In genomic region chr8:121909663-121910062, GRCm38 (mm10) we compare ENCODE assay signal across 8 mouse cellular contexts. TPM values are rescaled to one million over a fixed set of nuclear protein-coding genes. Genes with fewer than 3 reads are reported as not detected.
DNase-seq lines count a peak whose midpoint lies in the region; ATAC-seq and TF ChIP-seq lines count a peak whose summit lies in the region.

No protein-coding gene starts in this region.

- peaks cover 5% of the 10 kb centered on the region for H3K36me3 ChIP-seq in megakaryocyte, embryonic 14.5 days (replicated peaks; ENCODE audit: low read length)
- H3K36me3 ChIP-seq in liver, adult 2 months (ENCODE audit: control insufficient read depth, insufficient read depth, low read length): no peaks in the 10 kb centered on the region

- ATAC-seq in megakaryocyte, adult 5-6 weeks (ENCODE audit: poor library complexity, severe bottlenecking): no peak

- no peak for TF ChIP-seq POLR2A in liver, adult 2 months (IDR thresholded peaks at IDR 0.05; ENCODE audit: extremely low read depth, insufficient read depth, low read length)

- TF ChIP-seq CTCF in liver, adult 2 months (IDR thresholded peaks at IDR 0.05; ENCODE audit: low read depth, low read length): peak; percentile 36; the same call in 1 of the 2 replicates

- peaks cover 6% of the 10 kb centered on the region for H3K27me3 ChIP-seq in megakaryocyte, embryonic 14.5 days (replicated peaks)
- no peaks in the 10 kb centered on the region for H3K27me3 ChIP-seq in liver, adult 2 months (ENCODE audit: control insufficient read depth, insufficient read depth, low read length)

- no peaks in the 10 kb centered on the region for H3K9me3 ChIP-seq in megakaryocyte, embryonic 14.5 days

- no peaks in the 10 kb centered on the region; the same call in 1 of the 2 replicates for H3K79me2 ChIP-seq in liver, adult 2 months (ENCODE audit: control insufficient read depth, insufficient read depth, low read length)

- WGBS in liver, adult 2 months: 4% methylated on average over 6 of the region's 6 CpGs

- peak overlapping the region; percentile 62 for H3K4me3 ChIP-seq in megakaryocyte, embryonic 14.5 days (replicated peaks)
- H3K4me3 ChIP-seq in liver, adult 2 months (ENCODE audit: insufficient read depth, low read depth, low read length): no peak overlapping the region

- H3K9ac ChIP-seq in liver, adult 2 months (ENCODE audit: low read depth, low read length): no peak overlapping the region

- peak; percentile 88 for DNase-seq in adipocyte (ENCODE audit: low spot score)
- peak; percentile 78 for DNase-seq in embryo, embryonic 11 days
- peak; percentile 94 for DNase-seq in induced T-regulatory cell, adult 2 months (ENCODE audit: low read depth)
- DNase-seq in liver, adult 2 months (ENCODE audit: extremely low read depth, low read depth, low spot score): peak; percentile 47
- peak; percentile 71 for DNase-seq in right cerebral cortex, adult 18-20 months
- peak; percentile 59 for DNase-seq in yolk sac, embryonic 10.5 days (ENCODE audit: low spot score)

- H3K4me1 ChIP-seq in megakaryocyte, embryonic 14.5 days: peaks cover 78% of the 10 kb centered on the region
- peaks cover 2% of the 10 kb centered on the region for H3K4me1 ChIP-seq in liver, adult 2 months (ENCODE audit: control insufficient read depth, insufficient read depth, low read length)

- H3K27ac ChIP-seq in liver, adult 2 months (replicated peaks; ENCODE audit: insufficient read depth, low read depth, low read length): no peak overlapping the region

RNA-seq across cellular contexts. Expression of gene Slc7a5, which starts 2.2 kb away (rescaled TPM):
- polyA plus RNA-seq in megakaryocyte, embryonic 14.5 days (2012; ENCODE audit: insufficient read depth, low replicate concordance): 77.3 and 236 TPM in 2 replicates
- total RNA-seq in megakaryocyte, adult 5-6 weeks (2015): 8.7 and 9.3 TPM in 2 replicates
- 6.5 and 8.5 TPM in 2 replicates for total RNA-seq in megakaryocyte, adult 5-6 weeks (2017)
- 1.1 and 1.9 TPM in 2 replicates for total RNA-seq in liver, adult 2 months (2014; rRNA removed)
- polyA plus RNA-seq in liver, adult 2 months (2012; rRNA removed): 2.3 and 4.5 TPM in 2 replicates

RNA-seq across cellular contexts. Expression of gene Car5a, which starts 35.0 kb away (rescaled TPM):
- 2.1 TPM in 1 of 2 replicates, not detected in the other for polyA plus RNA-seq in megakaryocyte, embryonic 14.5 days (2012; ENCODE audit: insufficient read depth, low replicate concordance)
- not detected in 2 replicates for total RNA-seq in megakaryocyte, adult 5-6 weeks (2015)
- total RNA-seq in megakaryocyte, adult 5-6 weeks (2017): not detected in 2 replicates
- 90.5 and 92.0 TPM in 2 replicates for total RNA-seq in liver, adult 2 months (2014; rRNA removed)
- 203 and 352 TPM in 2 replicates for polyA plus RNA-seq in liver, adult 2 months (2012; rRNA removed)

RNA-seq across cellular contexts. Expression of gene Banp, which starts 39.9 kb away (rescaled TPM):
- polyA plus RNA-seq in megakaryocyte, embryonic 14.5 days (2012; ENCODE audit: insufficient read depth, low replicate concordance): 47.5 and 119 TPM in 2 replicates
- total RNA-seq in megakaryocyte, adult 5-6 weeks (2015): 8.1 and 9.2 TPM in 2 replicates
- total RNA-seq in megakaryocyte, adult 5-6 weeks (2017): 21.3 and 28.7 TPM in 2 replicates
- total RNA-seq in liver, adult 2 months (2014; rRNA removed): 9.8 and 19.7 TPM in 2 replicates
- polyA plus RNA-seq in liver, adult 2 months (2012; rRNA removed): 24.5 and 38.2 TPM in 2 replicates

Comparison
In these comparisons a context has a peak if more than half of its experiments do, and no peak if none do; other contexts are left out.
1. RNA of gene Car5a, which starts 35.0 kb away (total RNA-seq): 90.5 to 92.0 TPM in liver, adult 2 months; not detected in megakaryocyte, adult 5-6 weeks; every median in the first group is over 10 times any median in the second.
2. Peak in every context shown above with its lines, with median percentiles within 50 percentile points of each other: DNase-seq.